Mouse (Mus musculus): ENCODE results near the gene Slc13a3.
A peak's percentile ranks its signal among the peaks of the same experiment; 100 is the strongest.

The Slc13a3 gene

DNA sequence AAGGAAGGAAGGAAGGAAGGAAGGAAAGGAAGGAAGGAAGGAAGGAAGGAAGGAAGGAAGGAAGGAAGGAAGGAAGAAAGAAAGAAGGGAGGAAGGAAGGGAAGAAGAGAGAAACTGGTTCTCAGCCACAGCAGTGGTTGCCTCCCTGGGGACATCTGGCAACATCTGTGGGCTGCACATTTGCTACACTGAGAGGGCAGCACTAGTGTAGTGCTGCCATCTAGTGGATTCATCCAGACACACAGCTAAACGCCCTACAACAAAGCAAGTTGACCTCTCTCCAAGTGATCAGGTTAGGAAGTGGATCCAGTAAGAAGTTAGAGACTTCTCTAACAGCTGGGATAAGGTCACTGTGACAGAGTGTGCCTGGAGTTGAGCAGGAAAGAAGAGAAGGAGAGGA, 112.2 kb downstream of the Slc13a3 start:
- peak; percentile 41 to 63 for DNase-seq
